Mouse (Mus musculus): Measurements from ENCODE around the gene Setd7.

The Setd7 gene

GRCm38 (mm10) chr3:51510903-51511302 lies 49.8 kb downstream of the Setd7 start:
- DNase-seq, result peak; percentile 81

GRCm38 (mm10) chr3:51505465-51505864 lies 55.2 kb downstream of the Setd7 start:
- no peak for DNase-seq

- no peak for DNase-seq
Observed at GRCm38 (mm10) chr3:51504385-51504952, 56.2 kb downstream of the Setd7 start.

GRCm38 (mm10) chr3:51499876-51500275 lies 60.8 kb downstream of the Setd7 start:
- DNase-seq, result no peak

GRCm38 (mm10) chr3:51498659-51499058 lies 62.0 kb downstream of the Setd7 start:
- no peak for DNase-seq

- no peak for DNase-seq
Observed at GRCm38 (mm10) chr3:51497978-51498377, 62.7 kb downstream of the Setd7 start.

GRCm38 (mm10) chr3:51495646-51496045 lies 65.0 kb downstream of the Setd7 start:
- no peak for DNase-seq

GRCm38 (mm10) chr3:51494466-51494865 lies 66.2 kb downstream of the Setd7 start:
- no peak for DNase-seq

- no peak for DNase-seq
Observed at GRCm38 (mm10) chr3:51493272-51493838, 67.3 kb downstream of the Setd7 start.

GRCm38 (mm10) chr3:51490088-51490753 lies 70.5 kb downstream of the Setd7 start:
- DNase-seq, result no peak

GRCm38 (mm10) chr3:51486491-51487195 lies 74.0 kb downstream of the Setd7 start:
- no peak for DNase-seq

GRCm38 (mm10) chr3:51485347-51485746 lies 75.3 kb downstream of the Setd7 start:
- DNase-seq, result no peak

- no peak for DNase-seq
Observed at GRCm38 (mm10) chr3:51484370-51484769, 76.3 kb downstream of the Setd7 start.

GRCm38 (mm10) chr3:51483741-51484359 lies 76.8 kb downstream of the Setd7 start, which contains the start of gene Rab33b:
Rab33b (plus strand) TSS chr3:51483920.
- DNase-seq, result peak; percentile 99

GRCm38 (mm10) chr3:51482781-51483180 lies 77.9 kb downstream of the Setd7 start:
- peak; percentile 30 for DNase-seq

GRCm38 (mm10) chr3:51481881-51482280 lies 78.8 kb downstream of the Setd7 start:
- no peak for DNase-seq

GRCm38 (mm10) chr3:51481059-51481458 lies 79.6 kb downstream of the Setd7 start:
- DNase-seq, result peak; percentile 51

- no peak for DNase-seq
Observed at GRCm38 (mm10) chr3:51479893-51480292, 80.8 kb downstream of the Setd7 start.

- no peak for DNase-seq
Observed at GRCm38 (mm10) chr3:51475706-51476105, 85.0 kb downstream of the Setd7 start.

GRCm38 (mm10) chr3:51468530-51468929 lies 92.1 kb downstream of the Setd7 start:
- DNase-seq, result no peak
